Mouse (Mus musculus): ENCODE measurements around the gene Agrp. TPM values are rescaled to one million over a fixed set of nuclear protein-coding genes. Genes with fewer than 3 reads are reported as not detected.
"Not testable (repeated sequence)": the region's sequence is repeated elsewhere in the genome, so short reads cannot be mapped to it uniquely, and the experiment has no call there.

Gene Agrp
- polyA plus RNA-seq, 1 experiment from 2014 or later = 0.69 TPM

GRCm38 (mm10) chr8:105592431-105592830 lies 44.8 kb downstream of the Agrp start:
- H3K27ac ChIP-seq (replicated peaks) = no peak overlapping the region
- H3K27me3 ChIP-seq = no peaks in the 10 kb centered on the region
- no peaks in the 10 kb centered on the region for H3K36me3 ChIP-seq
- no peak overlapping the region for H3K4me2 ChIP-seq (replicated peaks)
- 85% methylated on average over 2 of the region's 2 CpGs for WGBS
- ATAC-seq (replicated peaks) = no peak
- H3K9ac ChIP-seq (replicated peaks) = no peak overlapping the region
- peaks cover 5% of the 10 kb centered on the region; the same call in 1 of the 2 replicates for H3K4me1 ChIP-seq
- no peaks in the 10 kb centered on the region for H3K9me3 ChIP-seq
- H3K4me3 ChIP-seq = no peak overlapping the region

- Histone ChIP-seq H3K4me3 (no peak overlapping the region), H3K36me3 (no peaks in the 10 kb centered on the region), H3K9ac (replicated peaks) (no peak overlapping the region), H3K27me3 (no peaks in the 10 kb centered on the region), H3K4me2 (replicated peaks) (no peak overlapping the region), H3K9me3 (no peaks in the 10 kb centered on the region), H3K4me1 (no peaks in the 10 kb centered on the region), H3K27ac (replicated peaks) (no peak overlapping the region)
- no peak for ATAC-seq (replicated peaks)
- WGBS = 75% methylated on average over 3 of the region's 3 CpGs
Measured at GRCm38 (mm10) chr8:105579719-105580118, 57.5 kb downstream of the Agrp start.

DNA sequence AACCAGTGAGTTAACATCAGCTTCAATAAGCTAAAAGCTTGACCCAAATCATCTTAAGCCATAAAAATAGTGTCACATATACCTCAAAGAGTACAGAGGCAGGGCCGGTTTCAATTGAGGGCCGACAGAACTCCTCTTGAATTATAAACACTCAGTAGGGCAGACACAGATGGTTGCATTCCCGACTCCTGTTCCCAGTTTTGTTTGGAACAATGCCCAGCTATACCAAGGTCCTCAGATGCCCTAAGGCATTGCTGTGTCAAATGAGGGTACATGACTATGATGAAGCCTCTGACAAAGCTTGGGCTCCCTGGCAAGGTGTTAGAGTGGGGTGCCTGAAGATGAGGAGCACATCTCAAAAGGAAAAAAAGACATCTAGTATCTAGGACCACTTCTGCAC lies 61.7 kb downstream of the Agrp start:
- Histone ChIP-seq H3K4me3 (no peak overlapping the region), H3K4me1 (no peaks in the 10 kb centered on the region), H3K36me3 (no peaks in the 10 kb centered on the region), H3K27me3 (no peaks in the 10 kb centered on the region), H3K4me2 (replicated peaks) (no peak overlapping the region), H3K9me3 (no peaks in the 10 kb centered on the region), H3K9ac (replicated peaks) (no peak overlapping the region), H3K27ac (replicated peaks) (no peak overlapping the region)
- 53% methylated on average over 3 of the region's 3 CpGs for WGBS
- no peak for ATAC-seq (replicated peaks)

DNA sequence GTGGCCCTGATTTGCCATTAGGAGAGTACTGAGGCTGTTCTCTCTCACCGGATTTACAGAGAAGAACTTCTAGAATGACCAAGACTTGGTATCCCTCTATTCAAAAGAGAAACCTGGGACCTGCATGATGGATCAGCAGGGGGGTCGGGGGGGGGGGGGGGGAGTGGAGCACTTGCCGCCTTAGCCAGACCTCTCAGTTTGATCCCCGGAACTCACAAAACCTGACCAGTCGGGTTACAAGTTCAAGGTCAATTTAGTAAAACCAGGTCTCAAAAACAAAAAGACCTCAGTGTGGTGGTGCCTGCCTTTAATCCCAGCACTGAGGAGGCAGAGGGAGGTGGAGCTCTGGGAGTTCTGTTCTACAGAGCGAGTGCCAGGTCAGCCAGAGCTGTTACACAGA lies 62.5 kb downstream of the Agrp start:
- Histone ChIP-seq H3K4me3 (no peak overlapping the region), H3K4me2 (replicated peaks) (no peak overlapping the region), H3K9me3 (no peaks in the 10 kb centered on the region), H3K27ac (replicated peaks) (no peak overlapping the region), H3K36me3 (no peaks in the 10 kb centered on the region), H3K4me1 (no peaks in the 10 kb centered on the region), H3K9ac (replicated peaks) (no peak overlapping the region), H3K27me3 (no peaks in the 10 kb centered on the region)
- 54% methylated on average over 6 of the region's 6 CpGs for WGBS
- ATAC-seq (replicated peaks) = no peak

GRCm38 (mm10) chr8:105573427-105573826 lies 63.8 kb downstream of the Agrp start:
- no peak overlapping the region for H3K27ac ChIP-seq (replicated peaks)
- no peak overlapping the region for H3K9ac ChIP-seq (replicated peaks)
- H3K9me3 ChIP-seq = no peaks in the 10 kb centered on the region
- no peak for ATAC-seq (replicated peaks)
- H3K27me3 ChIP-seq = no peaks in the 10 kb centered on the region
- no peaks in the 10 kb centered on the region for H3K36me3 ChIP-seq
- H3K4me3 ChIP-seq = no peak overlapping the region
- H3K4me2 ChIP-seq (replicated peaks) = no peak overlapping the region
- no peaks in the 10 kb centered on the region for H3K4me1 ChIP-seq

DNA sequence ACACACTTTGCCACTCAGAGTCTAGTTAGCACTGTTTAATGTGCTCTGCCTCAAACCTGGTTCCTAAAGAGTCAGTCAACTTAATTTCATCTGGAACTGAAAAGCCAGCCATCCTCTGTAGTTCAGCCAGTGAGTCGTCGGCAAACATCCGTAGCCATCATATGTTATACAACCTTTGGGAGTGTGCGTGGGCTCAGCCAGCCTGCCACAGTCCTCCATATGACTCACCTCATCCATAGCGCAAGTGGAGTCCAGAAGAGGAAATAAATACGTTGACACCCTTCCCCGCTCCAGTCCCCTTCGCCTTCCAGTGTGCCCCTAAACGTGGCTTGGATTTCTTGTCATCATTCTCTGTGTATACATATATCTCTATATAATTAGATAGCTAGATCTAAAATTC lies 65.4 kb downstream of the Agrp start:
- Histone ChIP-seq H3K27me3 (no peaks in the 10 kb centered on the region), H3K27ac (replicated peaks) (no peak overlapping the region), H3K9me3 (no peaks in the 10 kb centered on the region), H3K9ac (replicated peaks) (no peak overlapping the region), H3K4me3 (no peak overlapping the region), H3K36me3 (no peaks in the 10 kb centered on the region), H3K4me1 (peaks cover 6% of the 10 kb centered on the region), H3K4me2 (replicated peaks) (no peak overlapping the region)
- 93% methylated on average over 9 of the region's 9 CpGs for WGBS
- no peak for ATAC-seq (replicated peaks)

DNA sequence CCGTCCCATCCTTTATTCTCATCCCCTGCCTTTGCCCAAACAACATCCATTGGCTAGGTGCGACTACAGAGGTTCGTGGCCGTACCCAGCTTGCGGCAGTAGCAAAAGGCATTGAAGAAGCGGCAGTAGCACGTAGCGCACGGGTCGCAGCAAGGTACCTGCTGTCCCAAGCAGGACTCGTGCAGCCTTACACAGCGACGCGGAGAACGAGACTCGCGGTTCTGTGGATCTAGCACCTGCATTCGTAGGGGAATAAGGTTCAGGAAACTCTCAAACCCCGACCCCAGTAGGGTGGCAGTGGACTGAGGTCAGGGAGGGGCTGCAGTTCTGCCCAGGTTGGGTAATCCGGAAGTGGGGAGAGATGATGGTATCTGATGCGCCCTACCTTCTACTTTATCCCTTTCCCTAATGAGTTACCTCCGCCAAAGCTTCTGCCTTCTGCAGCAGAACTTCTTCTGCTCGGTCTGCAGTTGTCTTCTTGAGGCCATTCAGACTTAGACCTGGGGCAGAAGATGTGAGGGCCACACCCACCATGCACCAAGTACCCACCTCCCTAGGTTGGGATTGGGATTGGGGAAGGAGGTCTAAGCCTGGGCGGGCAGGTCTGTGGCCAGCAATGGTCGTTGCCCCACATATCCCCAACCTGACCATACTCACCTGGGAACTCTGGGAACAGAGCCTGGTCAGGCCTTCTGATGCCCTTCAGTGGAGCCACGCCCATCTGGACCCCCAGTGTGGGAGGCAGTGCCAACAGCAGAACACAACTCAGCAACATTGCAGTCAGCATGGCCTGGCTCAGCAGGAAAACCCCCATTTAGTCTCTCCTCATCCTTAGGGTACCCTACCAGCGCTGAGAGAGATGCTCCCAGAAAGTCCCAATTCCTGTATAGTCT lies 70.2 kb downstream of the Agrp start:
- H3K27ac ChIP-seq (replicated peaks) = peak overlapping the region; percentile 48; the same call in 1 of the 2 replicates
- peak; percentile 10 for ATAC-seq (replicated peaks)
- no peaks in the 10 kb centered on the region for H3K27me3 ChIP-seq
- peaks cover 37% of the 10 kb centered on the region for H3K4me1 ChIP-seq
- H3K4me3 ChIP-seq = peak overlapping the region; percentile 75
- H3K9ac ChIP-seq (replicated peaks) = peak overlapping the region; percentile 80
- no peaks in the 10 kb centered on the region for H3K9me3 ChIP-seq
- no peaks in the 10 kb centered on the region for H3K36me3 ChIP-seq
- H3K4me2 ChIP-seq (replicated peaks) = peak overlapping the region; percentile 66
- 28% methylated on average over 27 of the region's 27 CpGs for WGBS

- no peaks in the 10 kb centered on the region for H3K27me3 ChIP-seq
- peaks cover 37% of the 10 kb centered on the region for H3K4me1 ChIP-seq
- ATAC-seq (replicated peaks) = peak; percentile 99
- peak within 1 kb of the TSS; percentile 66 for H3K4me2 ChIP-seq (replicated peaks)
- H3K36me3 ChIP-seq = no peaks in the 10 kb centered on the region
- no peaks in the 10 kb centered on the region for H3K9me3 ChIP-seq
- H3K27ac ChIP-seq (replicated peaks) = peak within 1 kb of the TSS; percentile 84
- peak within 1 kb of the TSS; percentile 75 for H3K4me3 ChIP-seq
- WGBS = 2% methylated on average over 53 of the region's 53 CpGs
- peak within 1 kb of the TSS; percentile 80 for H3K9ac ChIP-seq (replicated peaks)
Measured at GRCm38 (mm10) chr8:105565952-105566702, 71.1 kb downstream of the Agrp start, which contains the start of gene Atp6v0d1. Atp6v0d1 (minus strand) TSS chr8:105566047.

GRCm38 (mm10) chr8:105565401-105565881 lies 71.8 kb downstream of the Agrp start:
- H3K4me1 ChIP-seq = peaks cover 37% of the 10 kb centered on the region

DNA sequence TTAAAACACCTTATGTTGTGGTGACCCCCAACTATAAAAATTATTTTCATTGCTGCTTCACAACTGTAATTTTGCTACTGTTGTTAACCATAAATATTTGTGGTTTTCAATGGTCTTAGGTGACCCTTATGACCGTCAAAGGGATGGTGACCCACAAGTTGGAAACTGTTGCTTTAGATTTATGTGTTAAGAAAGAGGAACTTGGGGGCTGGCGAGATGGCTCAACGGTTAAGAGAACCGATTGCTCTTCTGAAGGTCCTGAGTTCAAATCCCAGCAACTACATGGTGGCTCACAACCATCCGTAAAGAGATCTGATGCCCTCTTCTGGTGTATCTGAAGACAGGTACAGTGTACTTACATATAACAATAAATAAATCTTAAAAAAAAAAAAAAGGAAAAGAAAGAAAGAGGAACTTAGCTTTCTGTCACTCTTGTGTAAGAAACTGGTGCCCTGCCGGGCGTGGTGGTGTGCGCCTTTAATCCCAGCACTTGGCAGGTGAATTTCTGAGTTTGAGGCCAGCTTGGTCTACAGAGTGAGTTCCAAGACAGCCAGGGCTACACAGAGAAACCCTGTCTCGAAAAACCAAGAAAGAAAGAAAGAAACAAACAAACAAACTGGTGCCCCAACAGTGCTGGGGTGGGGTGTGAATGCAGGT lies 72.5 kb downstream of the Agrp start:
- Histone ChIP-seq H3K4me1 (peaks cover 37% of the 10 kb centered on the region), H3K4me3 (peak overlapping the region; percentile 75), H3K9ac (replicated peaks) (peak overlapping the region; percentile 80; the same call in 1 of the 2 replicates), H3K4me2 (replicated peaks) (peak overlapping the region; percentile 66)
- not testable (repeated sequence) for ATAC-seq (replicated peaks); H3K27me3 ChIP-seq; H3K27ac ChIP-seq (replicated peaks); H3K36me3 ChIP-seq; H3K9me3 ChIP-seq
- WGBS = 84% methylated on average over 9 of the region's 9 CpGs

More at GRCm38 (mm10) chr8:105565401-105565881, 71.8 kb downstream of the Agrp start:
- Histone ChIP-seq H3K9me3 (no peaks in the 10 kb centered on the region), H3K4me2 (replicated peaks) (peak overlapping the region; percentile 66), H3K27me3 (no peaks in the 10 kb centered on the region), H3K9ac (replicated peaks) (peak overlapping the region; percentile 80), H3K27ac (replicated peaks) (peak overlapping the region; percentile 84), H3K4me3 (peak overlapping the region; percentile 75), H3K36me3 (no peaks in the 10 kb centered on the region)
- WGBS = under 1% methylated on average over 31 of the region's 31 CpGs
- peak; percentile 84 for ATAC-seq (replicated peaks)

DNA sequence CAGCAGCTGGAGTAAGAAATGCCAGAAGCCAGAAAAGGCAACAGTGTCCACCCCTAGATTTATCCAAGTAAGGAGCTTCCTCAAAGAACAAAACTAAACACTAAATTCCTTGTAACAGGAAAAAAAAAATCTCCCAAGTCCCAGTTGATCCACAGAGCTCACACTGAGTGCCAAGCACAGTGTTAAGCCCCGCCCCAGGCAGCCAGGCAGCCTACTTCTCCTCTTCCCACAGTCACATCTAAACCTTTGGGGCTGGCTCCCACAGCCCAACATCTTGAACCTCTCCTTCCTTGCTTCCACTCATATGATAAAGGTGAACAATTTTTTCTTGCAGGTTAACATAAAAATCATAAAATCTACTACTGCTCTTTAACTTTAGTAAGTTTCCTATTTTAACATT lies 73.3 kb downstream of the Agrp start:
- Histone ChIP-seq H3K27ac (replicated peaks) (no peak overlapping the region), H3K9ac (replicated peaks) (no peak overlapping the region), H3K9me3 (no peaks in the 10 kb centered on the region), H3K4me2 (replicated peaks) (no peak overlapping the region), H3K4me1 (peaks cover 37% of the 10 kb centered on the region), H3K36me3 (peaks cover 4% of the 10 kb centered on the region; the same call in 1 of the 2 replicates), H3K4me3 (no peak overlapping the region), H3K27me3 (no peaks in the 10 kb centered on the region)
- 82% methylated on average over 1 of the region's 1 CpGs for WGBS
- ATAC-seq (replicated peaks) = no peak
